Mouse (Mus musculus) adrenal gland, postnatal 14 days (tissue): ENCODE measurements around the gene Sstr4. TPM values are rescaled to one million over a fixed set of nuclear protein-coding genes. Genes with fewer than 3 reads are reported as not detected.
A peak's percentile ranks its signal among the peaks of the same experiment; 100 is the strongest.

ENCODE experiments used
- DNase-seq: peaks from one replicate; pipeline ENCODE4 v3.0.0; 2021; ENCODE audit warnings: mixed read lengths
- total RNA-seq: library from RNA; stranded (reverse); gene quantifications from 2 replicates; pipeline ENCODE4 v1.2.3, GENCODE M21; 2021

Sstr4 gene
- total RNA-seq, 1 experiment from 2014 or later = 0.70 TPM

- DNase-seq = no peak
Observed at GRCm38 (mm10) chr2:148429001-148429505, 33.9 kb downstream of the Sstr4 start.

GRCm38 (mm10) chr2:148430941-148431340 is 35.8 kb downstream of the Sstr4 start:
- DNase-seq = no peak

- no peak for DNase-seq
Observed at GRCm38 (mm10) chr2:148432346-148432745, 37.2 kb downstream of the Sstr4 start.

GRCm38 (mm10) chr2:148436285-148436684 is 41.1 kb downstream of the Sstr4 start:
- DNase-seq = no peak

- DNase-seq = no peak
Observed at GRCm38 (mm10) chr2:148439691-148440276, 44.6 kb downstream of the Sstr4 start.

GRCm38 (mm10) chr2:148441421-148441820 is 46.3 kb downstream of the Sstr4 start:
- DNase-seq = no peak

GRCm38 (mm10) chr2:148442172-148442571 is 47.0 kb downstream of the Sstr4 start:
- DNase-seq = no peak

- no peak for DNase-seq
Observed at GRCm38 (mm10) chr2:148442710-148443109, 47.6 kb downstream of the Sstr4 start.

GRCm38 (mm10) chr2:148443249-148443958 is 48.3 kb downstream of the Sstr4 start, which contains the start of gene Cd93:
Gene Cd93 (minus strand): TSS chr2:148443563.
- DNase-seq = peak; percentile 59

GRCm38 (mm10) chr2:148444472-148444871 is 49.3 kb downstream of the Sstr4 start:
- DNase-seq = no peak

GRCm38 (mm10) chr2:148445616-148446015 is 50.5 kb downstream of the Sstr4 start:
- no peak for DNase-seq

Other genes starting within 250 kb of the Sstr4 start
- 29.0 and 32.6 TPM in 2 replicates for gene Thbd, start 12.8 kb downstream of the Sstr4 start, total RNA-seq
- gene Cd93, start 48.2 kb downstream of the Sstr4 start, total RNA-seq = 65.8 and 65.9 TPM in 2 replicates